Mouse (Mus musculus) hindbrain, embryonic 14.5 days (tissue): ENCODE data around the gene Ugt2b5. TPM values are rescaled to one million over a fixed set of nuclear protein-coding genes. Genes with fewer than 3 reads are reported as not detected.
"Not testable (repeated sequence)": the region's sequence is repeated elsewhere in the genome, so short reads cannot be mapped to it uniquely, and the experiment has no call there.

Experiments
- ATAC-seq: fragments of 200-750 bp; cut with Nextera tagmentation; 2 replicates; pipeline ENCODE4 v1.8.0; 2017; ENCODE audit warnings: moderate number of reproducible peaks, mild to moderate bottlenecking, moderate TSS enrichment, moderate library complexity; ENCODE audit not compliant: low FRiP score
- DNase-seq: peaks from one replicate; pipeline ENCODE4 v3.0.0-alpha.2; 2015; ENCODE audit warnings: low spot score
- H3K27ac ChIP-seq: fragments of 300-500 bp; sonication (generic); 2 replicates; pipeline ENCODE4 v1.5.1; 2014; ENCODE audit warnings: mild to moderate bottlenecking, moderate library complexity
- H3K27me3 ChIP-seq: fragments of 300-500 bp; sonication (generic); 2 replicates; pipeline ENCODE4 v1.6.1; 2014; ENCODE audit warnings: mild to moderate bottlenecking, low read length, mixed read lengths; ENCODE audit not compliant: control insufficient read depth, insufficient read depth
- H3K36me3 ChIP-seq: fragments of 300-500 bp; sonication (generic); replicated peaks from 2 replicates; pipeline ENCODE4 v1.6.1; 2014; ENCODE audit not compliant: control insufficient read depth, insufficient read depth
- H3K4me1 ChIP-seq: fragments of 300-500 bp; sonication (generic); replicated peaks from 2 replicates; pipeline ENCODE4 v1.6.1; 2014; ENCODE audit warnings: antibody characterized with exemption, low read length, mixed read lengths; ENCODE audit not compliant: control insufficient read depth, insufficient read depth
- H3K4me2 ChIP-seq: fragments of 300-500 bp; sonication (generic); replicated peaks from 2 replicates; pipeline ENCODE4 v1.6.1; 2014; ENCODE audit warnings: mild to moderate bottlenecking, moderate library complexity
- H3K4me3 ChIP-seq: fragments of 300-500 bp; sonication (generic); replicated peaks from 2 replicates; pipeline ENCODE4 v1.5.1; 2014; ENCODE audit warnings: mild to moderate bottlenecking, low read length
- H3K9ac ChIP-seq: fragments of 300-500 bp; sonication (generic); 2 replicates; pipeline ENCODE4 v1.6.1; 2014
- H3K9me3 ChIP-seq: fragments of 300-500 bp; sonication (generic); 2 replicates; pipeline ENCODE4 v1.6.1; 2016; ENCODE audit warnings: low read length; ENCODE audit not compliant: control insufficient read depth
- WGBS: fragments of 180-500 bp; shearing (Covaris S2); extraction: QIAGEN DNeasy Blood & Tissue Kit; methylation state at CpG from one replicate; pipeline ENCODE4 v1.1.7; 2014; 5-methylcytosine and 5-hydroxymethylcytosine counted together
- polyA plus RNA-seq: library from polyadenylated mRNA; unstranded; fragments of >200 nt; fragmentation: Nextera tagmentation; extraction: Ambion mirVana; gene quantifications from 2 replicates; pipeline ENCODE4 v1.2.1, GENCODE M21; 2014

The Ugt2b5 gene
- not detected in 2 replicates for polyA plus RNA-seq

GRCm38 (mm10) chr5:87140196-87140595, at the start of gene Ugt2b5:
Gene Ugt2b5 (minus strand): TSS chr5:87140318.
- 91% methylated on average over 1 of the region's 2 CpGs for WGBS
- ATAC-seq, result not testable (repeated sequence)

GRCm38 (mm10) chr5:87175780-87176179, 35.7 kb upstream of the Ugt2b5 start:
- H3K27me3 ChIP-seq, H3K27ac ChIP-seq, H3K4me3 ChIP-seq, H3K4me2 ChIP-seq, DNase-seq, ATAC-seq, H3K9me3 ChIP-seq, H3K4me1 ChIP-seq, H3K36me3 ChIP-seq, H3K9ac ChIP-seq: not testable (repeated sequence)
- 48% methylated on average over 2 of the region's 2 CpGs for WGBS

More at GRCm38 (mm10) chr5:87140196-87140595, at the start of gene Ugt2b5:
- not testable (repeated sequence) for DNase-seq, H3K36me3 ChIP-seq, H3K9ac ChIP-seq, H3K4me3 ChIP-seq, H3K27ac ChIP-seq, H3K27me3 ChIP-seq, H3K9me3 ChIP-seq, H3K4me1 ChIP-seq, H3K4me2 ChIP-seq

GRCm38 (mm10) chr5:87174671-87175070, 34.6 kb upstream of the Ugt2b5 start:
- ATAC-seq (no peak), DNase-seq (no peak)
- Histone ChIP-seq H3K4me2 (no peak overlapping the region), H3K4me1 (no peaks in the 10 kb centered on the region), H3K36me3 (no peaks in the 10 kb centered on the region), H3K9me3 (no peaks in the 10 kb centered on the region), H3K4me3 (no peak overlapping the region), H3K27me3 (no peaks in the 10 kb centered on the region), H3K27ac (no peak overlapping the region), H3K9ac (no peak overlapping the region)
- WGBS, result 72% methylated on average over 2 of the region's 2 CpGs

- Histone ChIP-seq H3K27ac (no peak overlapping the region), H3K9ac (no peak overlapping the region), H3K36me3 (no peaks in the 10 kb centered on the region), H3K4me2 (no peak overlapping the region), H3K27me3 (no peaks in the 10 kb centered on the region), H3K4me1 (no peaks in the 10 kb centered on the region), H3K9me3 (no peaks in the 10 kb centered on the region), H3K4me3 (no peak overlapping the region)
- WGBS, result 83% methylated on average over 8 of the region's 8 CpGs
- no peak for ATAC-seq
- no peak for DNase-seq
Observed at GRCm38 (mm10) chr5:87147741-87148454, 7.8 kb upstream of the Ugt2b5 start.

- Histone ChIP-seq H3K4me3 (no peak overlapping the region), H3K36me3 (no peaks in the 10 kb centered on the region), H3K4me1 (no peaks in the 10 kb centered on the region), H3K27me3 (no peaks in the 10 kb centered on the region), H3K27ac (no peak overlapping the region), H3K4me2 (no peak overlapping the region), H3K9ac (no peak overlapping the region), H3K9me3 (no peaks in the 10 kb centered on the region)
- DNase-seq (peak; percentile 64), ATAC-seq (0 out of 2 replicates have a peak, but pooled peaks have one; percentile 24)
- WGBS, result 29% methylated on average over 3 of the region's 3 CpGs
Observed at GRCm38 (mm10) chr5:87142865-87143456, 2.8 kb upstream of the Ugt2b5 start.

GRCm38 (mm10) chr5:87103697-87104096, 36.4 kb downstream of the Ugt2b5 start:
- 92% methylated on average over 1 of the region's 1 CpGs for WGBS
- H3K9me3 ChIP-seq, H3K4me2 ChIP-seq, H3K36me3 ChIP-seq, H3K27me3 ChIP-seq, H3K9ac ChIP-seq, ATAC-seq, H3K4me1 ChIP-seq, H3K27ac ChIP-seq, DNase-seq, H3K4me3 ChIP-seq: not testable (repeated sequence)

- ATAC-seq, result no peak
- no peak for DNase-seq
Observed at GRCm38 (mm10) chr5:87092346-87093027, 47.6 kb downstream of the Ugt2b5 start, which contains the start of gene Ugt2b36. Gene Ugt2b36 (minus strand): TSS chr5:87092555.

GRCm38 (mm10) chr5:87091111-87091510, 49.0 kb downstream of the Ugt2b5 start:
- H3K27me3 ChIP-seq, result no peaks in the 10 kb centered on the region
- no peak overlapping the region for H3K4me2 ChIP-seq
- H3K27ac ChIP-seq, result no peak overlapping the region
- H3K36me3 ChIP-seq, result no peaks in the 10 kb centered on the region
- no peaks in the 10 kb centered on the region for H3K9me3 ChIP-seq
- no peaks in the 10 kb centered on the region for H3K4me1 ChIP-seq
- H3K4me3 ChIP-seq, result no peak overlapping the region
- H3K9ac ChIP-seq, result no peak overlapping the region
- DNase-seq (no peak), ATAC-seq (no peak)

More at GRCm38 (mm10) chr5:87092346-87093027, 47.6 kb downstream of the Ugt2b5 start, which contains the start of gene Ugt2b36:
- no peaks in the 10 kb centered on the region for H3K4me1 ChIP-seq
- WGBS, result 86% methylated on average over 1 of the region's 1 CpGs
- no peaks in the 10 kb centered on the region for H3K27me3 ChIP-seq
- H3K27ac ChIP-seq, result no peak within 1 kb of the TSS
- no peak within 1 kb of the TSS for H3K4me2 ChIP-seq
- no peak within 1 kb of the TSS for H3K9ac ChIP-seq
- H3K36me3 ChIP-seq, result no peaks in the 10 kb centered on the region
- no peaks in the 10 kb centered on the region for H3K9me3 ChIP-seq
- no peak within 1 kb of the TSS for H3K4me3 ChIP-seq

GRCm38 (mm10) chr5:87089264-87089663, 50.9 kb downstream of the Ugt2b5 start:
- no peaks in the 10 kb centered on the region for H3K27me3 ChIP-seq
- H3K4me3 ChIP-seq, result no peak overlapping the region
- H3K9me3 ChIP-seq, result no peaks in the 10 kb centered on the region
- H3K4me1 ChIP-seq, result no peaks in the 10 kb centered on the region
- H3K9ac ChIP-seq, result no peak overlapping the region
- DNase-seq (no peak), ATAC-seq (no peak)
- no peaks in the 10 kb centered on the region for H3K36me3 ChIP-seq
- H3K27ac ChIP-seq, result no peak overlapping the region
- H3K4me2 ChIP-seq, result no peak overlapping the region
